Mouse (Mus musculus) gastrocnemius, postnatal 36 days (tissue): ENCODE data around the gene Map1s. TPM values are rescaled to one million over a fixed set of nuclear protein-coding genes. Genes with fewer than 3 reads are reported as not detected.
"Not testable (repeated sequence)": the region's sequence is repeated elsewhere in the genome, so short reads cannot be mapped to it uniquely, and the experiment has no call there.

Experiments used
- DNase-seq, 2 experiments: peaks; one replicate each; pipeline ENCODE4 v3.0.0; 2022
- intact Hi-C: fragments of 180-260 bp; cut with DNase I; formaldehyde crosslinking; loops from one replicate; pipeline ENCODE4 v1.15.1; 2025
- total RNA-seq, 2 experiments: library from RNA; stranded (reverse); gene quantifications; 2 replicates each; pipeline ENCODE4 v1.2.3; 2021

The Map1s gene
- total RNA-seq, 2 experiments from 2014 or later, result 9.6 to 15.6 TPM

DNA sequence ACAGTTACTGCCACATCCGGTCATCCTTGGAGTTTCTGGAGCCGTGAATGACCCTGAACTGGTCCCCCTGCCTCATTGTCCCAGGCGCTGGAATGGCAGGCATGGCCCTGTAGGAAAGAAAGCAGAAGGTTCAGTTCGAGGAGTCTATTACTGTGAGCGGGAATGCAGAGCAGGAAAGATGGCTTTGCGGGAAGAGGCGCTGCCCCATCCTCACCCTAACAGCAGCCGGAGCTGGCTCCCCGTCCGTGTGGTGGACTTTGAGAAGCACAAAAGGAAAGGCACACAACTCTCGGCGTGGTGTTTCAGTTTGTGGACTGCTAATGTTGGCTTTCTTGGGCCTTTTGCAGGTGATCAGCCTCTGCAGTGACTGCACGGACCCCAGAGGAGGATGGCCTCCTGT is 31.3 kb upstream of the Map1s start:
- intact Hi-C loops, result no loop called here
- DNase-seq, result no peak

DNA sequence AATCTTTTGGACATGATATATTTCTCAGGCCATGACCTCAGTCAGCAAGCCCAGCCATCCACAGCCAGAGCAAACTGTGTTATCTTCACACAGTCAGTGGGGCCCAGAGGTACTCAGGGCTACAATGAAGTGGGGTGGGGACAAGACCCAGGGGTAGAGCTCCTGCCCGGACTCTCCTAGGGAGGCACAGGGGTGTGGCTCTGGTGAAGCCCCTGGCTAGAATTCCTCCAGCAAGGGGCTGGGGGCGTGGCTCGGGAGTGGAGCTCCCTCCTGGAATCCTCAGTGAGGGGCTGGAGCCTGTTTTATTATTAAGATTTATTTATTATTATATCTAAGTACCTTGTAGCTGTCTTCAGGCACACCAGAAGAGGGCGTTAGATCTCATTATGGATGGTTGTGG is 29.4 kb upstream of the Map1s start:
- DNase-seq, result no peak

DNA sequence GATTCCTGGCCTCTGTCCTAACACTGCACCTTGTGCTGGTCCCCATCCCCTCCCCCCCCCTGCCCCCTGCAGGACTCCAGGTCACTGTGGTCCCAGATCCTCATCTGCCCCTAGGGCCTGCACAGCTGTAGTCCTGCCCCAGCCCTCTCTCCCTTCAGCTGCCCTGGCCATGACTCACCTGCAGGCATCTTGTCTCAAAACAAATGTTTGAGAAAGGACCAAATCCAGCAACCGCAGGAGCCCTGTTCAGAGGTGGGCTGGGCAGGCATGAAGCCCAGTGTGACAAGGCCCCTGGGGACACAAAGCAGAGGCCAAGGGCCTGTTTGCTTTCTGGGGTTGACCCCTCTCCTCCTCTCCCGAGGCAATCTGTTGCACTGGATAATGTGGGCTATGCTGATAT is 27.6 kb upstream of the Map1s start:
- DNase-seq, result no peak
- intact Hi-C loops, result no loop called here

More for the DNA sequence above, 29.4 kb upstream of the Map1s start:
- intact Hi-C loops, result loop anchor here (2.0 kb wide), 1 partner anchor 14 kb away; no protein-coding TSS in a partner anchor

DNA sequence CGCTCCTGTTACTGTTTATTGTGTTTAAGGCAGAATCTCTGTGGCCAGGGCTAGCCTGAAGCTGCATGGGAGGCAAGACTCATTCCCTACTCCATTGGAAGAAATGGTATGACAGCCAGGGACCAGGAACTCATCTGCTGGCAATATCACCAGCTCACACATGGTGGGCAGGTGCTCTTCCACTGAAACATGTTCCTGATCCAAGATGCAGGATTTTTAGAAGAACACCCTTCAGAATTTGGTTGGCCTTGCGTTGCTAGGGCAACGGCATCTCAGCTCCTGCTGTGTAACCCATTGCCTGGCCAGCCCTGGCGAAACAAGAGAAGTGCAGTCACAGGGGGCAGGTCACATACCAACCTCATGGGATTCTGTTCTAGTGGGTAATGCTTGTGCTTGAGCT is 26.2 kb upstream of the Map1s start:
- intact Hi-C loops, result no loop called here
- no peak for DNase-seq

DNA sequence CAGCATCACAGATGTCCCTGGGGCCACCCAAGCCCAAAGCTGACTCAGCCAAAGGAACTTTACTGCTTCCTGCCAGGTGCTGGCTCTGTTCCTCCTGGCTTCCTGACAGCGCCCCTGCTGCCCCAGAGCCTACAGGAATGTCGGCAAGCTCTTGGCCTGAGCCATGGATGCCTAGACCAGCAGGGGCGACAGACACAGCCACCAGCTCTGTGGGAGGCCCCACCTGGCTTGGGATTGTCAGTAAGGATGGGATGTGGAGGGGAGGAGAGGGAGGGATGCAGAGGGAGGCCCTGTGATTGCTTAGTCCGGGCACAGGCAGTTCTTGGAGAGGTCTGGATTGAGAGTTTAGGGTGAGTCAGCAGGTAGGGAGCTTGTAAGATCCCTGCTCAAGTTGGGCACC is 25.6 kb upstream of the Map1s start:
- no peak for DNase-seq
- intact Hi-C loops, result no loop called here

DNA sequence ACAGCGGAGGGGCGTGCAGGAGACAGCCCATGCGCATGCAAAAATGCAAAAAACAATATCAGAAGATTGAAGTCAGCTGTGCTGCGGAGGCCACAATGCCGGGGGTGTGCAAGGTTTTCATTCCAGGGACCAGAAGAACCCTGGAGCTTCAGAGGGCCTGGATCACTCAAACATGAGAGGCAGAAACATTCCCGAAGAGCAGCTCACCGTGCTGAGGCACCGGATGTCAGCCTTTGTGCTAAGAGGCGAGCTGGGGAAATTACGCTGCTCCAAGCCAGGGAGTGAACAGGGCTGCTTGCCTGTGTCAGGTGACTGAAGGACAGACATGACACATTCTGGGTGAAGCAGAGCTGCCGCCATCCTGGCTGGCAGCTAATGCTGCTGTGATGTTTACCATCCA is 25.2 kb upstream of the Map1s start:
- intact Hi-C loops, result no loop called here
- no peak for DNase-seq

DNA sequence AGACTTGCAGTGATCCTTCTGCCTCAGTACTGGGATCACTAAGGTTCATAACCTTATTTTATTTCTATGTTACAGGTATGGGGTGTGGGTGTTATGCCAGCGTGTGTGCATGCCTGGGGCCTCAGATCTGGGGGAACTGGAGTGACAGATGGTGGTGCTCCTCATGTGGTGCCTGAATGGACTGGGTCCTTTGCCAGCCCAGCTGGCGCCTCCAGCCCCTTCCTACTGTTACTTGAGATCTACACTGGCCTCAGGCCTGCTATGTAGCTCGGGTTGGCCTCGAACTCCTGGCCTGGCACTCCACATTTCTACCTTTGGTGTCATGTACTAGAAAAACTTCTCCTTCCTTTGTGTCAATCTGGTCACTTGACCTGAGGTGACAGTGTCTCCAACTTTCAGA is 21.5 kb upstream of the Map1s start:
- intact Hi-C loops, result no loop called here
- DNase-seq, result no peak

DNA sequence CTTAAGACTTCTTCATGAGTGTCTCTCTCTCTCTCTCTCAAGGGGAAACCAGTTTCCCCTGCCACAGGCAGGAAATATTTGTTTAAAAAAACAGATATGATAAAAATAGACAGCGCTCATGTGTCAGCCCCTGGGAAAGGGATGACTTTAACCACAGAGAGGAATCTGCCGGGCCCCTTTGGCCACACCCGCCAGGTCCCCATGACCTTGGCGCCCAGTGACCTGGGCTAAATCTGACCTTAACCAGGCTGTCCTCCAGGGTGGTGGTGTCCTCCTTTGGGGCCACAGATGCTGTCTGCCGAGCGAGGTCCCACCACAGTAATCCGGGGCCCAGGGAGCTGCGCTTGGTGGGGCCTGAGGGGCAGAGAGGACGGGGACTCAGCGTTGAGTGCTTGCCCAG is 21.0 kb upstream of the Map1s start:
- intact Hi-C loops, result no loop called here
- DNase-seq, result no peak

DNA sequence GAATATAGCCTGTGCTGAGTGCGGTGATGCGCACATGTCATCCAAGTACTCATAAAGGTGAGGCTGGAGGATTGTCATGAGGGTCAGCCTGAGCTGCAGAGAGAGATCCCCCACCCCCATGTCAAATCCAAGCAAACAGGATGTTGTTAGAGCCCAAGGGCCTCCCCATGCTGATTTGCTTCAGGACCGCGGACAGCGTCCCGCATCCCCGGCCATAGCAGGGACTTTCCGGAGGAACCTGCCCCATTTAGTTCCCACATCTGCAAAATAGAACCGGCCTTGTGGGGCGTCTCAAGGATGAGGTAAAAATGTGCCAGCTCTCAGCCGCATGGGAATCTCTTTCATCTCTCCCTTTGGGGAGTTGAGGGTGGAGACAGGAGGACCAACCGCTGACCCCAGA is 20.1 kb upstream of the Map1s start:
- DNase-seq, result no peak
- intact Hi-C loops, result no loop called here

DNA sequence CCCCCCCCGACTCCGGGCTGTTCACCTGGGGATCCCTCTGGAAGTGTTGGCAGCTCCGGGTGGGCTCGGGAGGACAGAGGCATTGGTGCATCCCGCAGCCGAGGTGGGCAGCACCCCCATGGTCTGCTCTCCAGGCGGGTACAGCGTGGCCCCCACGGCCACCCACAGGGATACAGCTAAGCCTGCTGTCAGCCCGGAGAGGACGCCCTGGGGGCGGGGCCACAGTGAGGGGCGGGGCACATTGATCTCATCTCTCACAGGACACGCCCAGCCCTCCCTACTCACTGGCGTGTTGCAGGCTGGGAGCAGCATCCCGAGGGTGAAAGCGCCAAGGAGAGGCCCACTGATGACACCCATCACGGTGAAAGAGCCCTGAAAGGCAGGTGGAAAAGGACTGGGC is 18.1 kb upstream of the Map1s start:
- intact Hi-C loops, result no loop called here
- no peak for DNase-seq

DNA sequence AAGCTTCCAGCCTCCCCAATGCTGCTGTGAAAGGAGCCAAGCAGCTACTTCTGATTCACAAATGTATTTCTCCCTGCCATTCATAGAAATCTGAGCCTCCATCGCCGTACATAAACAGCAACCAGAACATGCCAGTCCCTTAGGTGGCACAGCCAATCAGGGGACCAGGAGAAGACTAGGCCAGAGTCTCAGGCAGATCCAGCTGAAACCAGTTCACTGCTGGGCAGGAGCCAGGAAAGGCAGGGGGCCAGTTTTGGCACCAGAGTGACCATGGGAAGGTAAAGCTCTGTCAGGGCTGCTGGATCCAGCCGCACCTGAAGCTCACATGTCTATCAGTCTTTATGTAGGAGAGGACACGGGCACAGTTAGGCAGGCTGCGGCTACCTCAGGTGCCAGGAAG is 15.1 kb upstream of the Map1s start:
- no peak for DNase-seq
- intact Hi-C loops, result loop anchor here (2.0 to 10.0 kb wide), 2 partner anchors 14 to 314 kb away; no protein-coding TSS in a partner anchor

DNA sequence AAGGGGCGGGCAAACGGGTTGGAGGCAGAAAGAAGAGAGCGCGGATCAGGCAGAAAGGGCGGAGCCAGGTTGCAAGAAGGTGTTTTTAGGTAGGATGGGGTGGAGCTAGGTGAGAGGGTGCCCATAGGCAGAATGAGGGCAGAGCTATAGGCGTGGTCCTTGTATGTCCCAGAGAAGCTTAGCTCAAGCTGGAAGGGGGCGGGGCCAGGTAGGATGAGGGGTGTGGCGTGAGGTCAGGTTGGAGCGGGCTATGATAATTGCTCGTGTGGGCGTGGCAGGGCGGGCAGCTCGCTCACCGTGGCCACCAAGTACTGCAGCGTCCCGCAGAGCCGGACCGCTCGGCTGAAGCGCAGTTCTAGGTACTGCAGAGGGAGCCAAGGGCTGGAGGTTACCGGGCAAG is 14.4 kb upstream of the Map1s start:
- no peak for DNase-seq
- intact Hi-C loops, result loop anchor here (2.0 to 10.0 kb wide), 2 partner anchors 15 to 313 kb away; no protein-coding TSS in a partner anchor

DNA sequence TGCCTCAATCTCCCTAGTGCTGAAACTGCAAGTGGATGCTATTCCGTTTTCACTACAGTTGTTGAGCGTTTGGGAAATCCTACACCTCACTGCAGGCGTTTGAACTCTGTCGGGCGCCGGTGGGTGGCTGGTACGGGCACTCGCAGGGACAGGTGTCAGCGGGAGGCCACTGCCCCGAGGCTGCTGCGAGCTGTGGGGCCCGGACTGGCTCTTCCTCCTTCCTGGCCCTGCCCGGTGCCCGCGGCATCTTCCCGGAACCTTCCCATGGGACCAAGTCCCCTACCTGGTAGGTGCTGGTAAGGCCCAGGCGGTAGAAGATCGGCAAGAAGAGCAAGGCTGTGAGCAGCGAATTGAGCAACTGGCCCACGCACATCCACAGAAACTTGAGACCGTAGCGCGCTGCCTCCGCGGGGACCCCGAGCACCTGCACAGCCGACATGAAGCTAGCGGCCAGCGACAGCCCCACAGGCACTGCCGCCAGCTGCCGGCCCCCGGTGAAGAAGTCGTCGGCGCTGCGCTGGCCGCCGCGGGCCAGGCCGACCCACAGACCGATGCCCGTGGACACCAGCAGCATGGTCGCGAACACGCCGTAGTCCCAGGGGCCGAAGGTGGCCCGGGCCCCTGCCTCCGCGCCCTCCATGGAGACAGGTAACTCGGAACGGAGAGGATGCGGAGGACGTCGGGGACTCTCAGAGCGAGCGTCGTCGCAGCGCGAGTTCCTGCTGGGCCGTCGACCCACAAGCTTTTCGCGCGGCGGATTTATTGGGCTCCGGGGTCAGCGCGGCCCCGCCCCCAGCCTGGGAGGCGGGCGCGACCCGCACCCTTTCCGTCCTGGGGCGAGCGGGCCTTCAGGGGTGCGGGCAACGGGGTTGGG is 13.5 kb upstream of the Map1s start, which contains the start of gene Slc5a5:
Gene Slc5a5 (minus strand): TSS at position 736 of the 874 bp plus-strand sequence.
- DNase-seq, result no peak
- intact Hi-C loops, result loop anchor here (10.0 kb wide), 1 partner anchor 313 kb away; no protein-coding TSS in a partner anchor

DNA sequence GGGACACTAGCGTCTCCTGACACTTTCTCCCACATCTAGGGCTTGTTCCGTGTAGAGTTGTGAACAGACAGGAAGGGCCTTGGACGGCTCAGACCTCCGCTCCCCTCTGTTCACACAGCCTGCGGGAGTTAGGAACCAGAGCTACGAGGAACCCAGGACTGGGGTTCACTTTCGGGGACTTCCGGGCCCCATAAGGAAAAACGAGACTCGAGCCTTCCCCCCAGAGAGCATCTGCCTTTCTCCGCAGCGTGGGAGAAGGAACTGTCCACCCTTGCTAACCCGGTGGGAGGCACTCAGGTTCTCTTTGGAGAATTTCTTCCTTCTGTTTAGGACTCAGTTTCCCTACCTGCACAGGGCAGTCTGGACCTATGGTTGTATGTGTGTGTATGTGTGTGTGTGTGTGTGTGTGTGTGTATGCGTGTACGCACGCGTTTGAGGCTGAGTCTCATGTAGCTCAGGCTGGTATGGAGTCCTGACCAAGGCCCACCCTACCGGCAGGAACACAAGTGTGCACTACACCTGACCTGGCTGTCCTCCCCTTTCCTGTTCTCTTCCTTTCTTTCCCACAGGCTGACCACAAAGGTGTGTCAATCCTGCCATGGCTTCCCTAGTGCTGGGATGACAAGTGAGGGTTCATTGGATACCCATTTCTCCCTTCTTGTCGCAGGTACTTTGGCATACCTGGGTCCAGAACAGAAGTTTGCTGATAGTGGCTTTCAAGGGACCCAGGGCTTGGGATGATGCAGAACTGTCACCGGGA is 12.7 kb upstream of the Map1s start:
- no peak for DNase-seq
- intact Hi-C loops, result loop anchor here (10.0 kb wide), 1 partner anchor 312 kb away; no protein-coding TSS in a partner anchor

DNA sequence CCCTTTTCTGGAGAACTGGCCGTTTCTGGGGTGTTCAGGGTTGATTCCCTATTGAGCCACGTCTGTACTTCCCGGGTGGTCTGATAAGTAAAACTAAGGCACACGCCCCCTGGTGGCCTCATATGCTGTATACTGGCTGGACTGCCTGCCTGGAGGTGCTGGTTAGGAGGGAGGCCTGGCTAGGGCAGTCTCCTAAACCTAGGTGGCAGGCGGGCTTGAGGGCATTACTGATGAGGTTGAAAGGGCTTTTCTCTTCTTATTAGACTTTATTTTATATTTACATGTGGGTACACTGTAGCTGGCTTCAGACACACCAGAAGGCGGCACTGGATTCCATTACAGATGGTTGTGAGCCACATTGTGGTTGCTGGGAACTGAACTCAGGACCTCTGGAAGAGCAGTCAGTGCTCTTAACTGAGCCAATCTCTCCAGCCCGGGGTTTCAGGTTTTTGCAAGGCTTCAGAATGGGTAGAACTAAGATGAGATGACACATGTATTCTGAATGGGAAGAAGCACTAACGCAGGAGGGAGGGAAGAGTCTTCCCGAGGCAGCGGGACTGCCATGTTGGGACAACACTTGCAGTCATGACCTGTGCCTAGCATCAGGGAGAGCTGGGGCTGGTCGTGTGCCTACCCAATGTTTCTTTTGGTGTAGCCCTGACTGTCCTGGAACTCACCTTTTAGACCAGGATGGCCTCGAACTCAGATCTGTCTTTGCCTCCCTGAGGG is 11.9 kb upstream of the Map1s start:
- peak; percentile 58 to 67 for DNase-seq
- intact Hi-C loops, result loop anchor here (10.0 kb wide), 1 partner anchor 311 kb away; no protein-coding TSS in a partner anchor

DNA sequence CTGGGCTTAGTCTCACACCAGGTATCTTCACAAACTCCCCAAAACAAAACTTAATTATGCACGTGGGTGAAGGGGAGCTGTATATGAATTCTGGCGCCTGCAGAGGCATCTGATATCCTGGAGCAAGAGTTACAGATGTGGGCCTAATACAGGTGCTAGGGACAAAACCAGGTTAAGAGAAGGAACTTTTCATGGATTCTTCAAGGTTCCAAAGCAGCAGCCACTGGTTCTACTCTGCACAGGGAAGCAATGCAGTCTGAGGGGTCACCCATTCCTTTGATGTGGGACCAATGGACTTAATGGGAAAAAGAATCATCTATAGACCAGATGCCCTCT is 11.4 kb upstream of the Map1s start:
- intact Hi-C loops, result loop anchor here (10.0 kb wide), 1 partner anchor 310 kb away; no protein-coding TSS in a partner anchor
- DNase-seq, result no peak

DNA sequence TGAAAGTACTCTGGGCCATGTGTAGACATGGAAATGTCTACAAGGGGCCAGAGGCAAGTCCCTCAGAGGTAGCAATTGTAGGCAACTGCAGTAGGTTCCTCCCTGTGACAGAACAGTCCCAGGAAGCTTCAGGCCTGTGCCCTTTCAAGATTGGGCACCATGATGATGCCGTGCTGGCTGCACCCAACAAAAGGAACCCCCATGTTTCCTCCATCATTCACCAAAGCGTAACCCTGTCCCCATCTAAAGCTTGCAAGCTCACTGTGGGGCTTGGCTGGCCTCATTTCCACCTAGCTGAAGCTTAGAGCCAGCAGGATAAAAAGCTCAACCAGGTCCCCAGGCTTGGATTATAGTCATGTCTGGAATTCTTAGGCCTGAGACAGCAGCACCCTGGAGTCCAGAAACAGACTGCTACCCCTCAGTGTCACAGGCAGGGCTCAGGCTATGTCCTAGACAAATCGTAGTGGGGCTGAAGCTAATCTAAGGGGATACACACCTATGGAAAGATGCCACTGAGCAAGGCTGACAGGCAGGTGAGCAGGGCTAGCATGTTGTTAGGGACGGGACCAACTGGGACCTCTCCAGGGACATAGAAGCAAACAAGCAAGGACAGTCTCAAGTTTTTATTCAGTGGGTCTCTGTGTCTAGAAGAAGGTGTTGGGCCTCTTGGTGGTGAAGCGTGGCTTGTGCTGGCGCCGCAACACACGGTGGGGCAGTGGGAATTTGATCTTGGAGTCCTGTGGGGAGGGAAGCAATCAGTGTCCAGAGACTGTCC is 10.8 kb upstream of the Map1s start:
- no peak for DNase-seq
- intact Hi-C loops, result loop anchor here (10.0 kb wide), 1 partner anchor 310 kb away; no protein-coding TSS in a partner anchor

DNA sequence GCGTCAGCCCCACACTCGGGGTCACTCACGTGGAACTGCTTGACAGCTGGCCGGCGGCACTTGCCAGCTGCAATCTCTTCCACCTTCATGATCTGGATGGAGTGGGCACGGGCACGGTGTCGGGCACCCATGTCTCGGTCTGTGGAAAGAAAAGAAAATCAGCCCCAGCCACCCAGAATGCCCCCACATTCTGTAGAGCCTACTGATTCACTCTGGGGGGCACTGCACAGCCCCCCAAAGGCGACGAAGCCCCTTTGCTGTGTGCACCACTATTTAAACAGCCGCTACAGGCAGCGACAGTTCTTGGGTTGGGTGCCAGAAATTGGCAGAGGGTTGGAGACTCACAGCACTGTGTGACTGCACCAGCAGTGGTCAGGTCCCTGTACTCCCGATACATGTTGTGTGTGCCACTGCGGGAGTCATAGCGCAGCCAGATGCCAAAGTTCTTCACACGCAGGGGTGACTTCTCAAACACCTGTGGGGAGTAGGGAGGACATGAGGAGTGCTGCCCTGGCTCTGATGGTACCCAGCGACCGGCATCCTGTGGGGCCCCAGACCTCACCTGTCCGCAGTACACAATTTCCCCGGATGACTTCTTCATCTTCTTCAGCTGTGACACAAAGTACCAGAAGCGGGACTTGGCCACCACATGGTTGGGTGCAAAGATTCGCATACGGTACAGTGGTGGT is 10.0 kb upstream of the Map1s start:
- DNase-seq, result not testable (repeated sequence)
- intact Hi-C loops, result loop anchor here (10.0 kb wide), 1 partner anchor 309 kb away; no protein-coding TSS in a partner anchor
